8 mouse cellular contexts compared by ENCODE assay signal in genomic region chr17:71561631-71562030, GRCm38 (mm10). TPM values are rescaled to one million over a fixed set of nuclear protein-coding genes. Genes with fewer than 3 reads are reported as not detected.
A peak's percentile ranks its signal among the peaks of the same experiment; 100 is the strongest.
DNase-seq lines count a peak whose midpoint lies in the region; ATAC-seq and TF ChIP-seq lines count a peak whose summit lies in the region.

No protein-coding gene starts in this region.

- no peak overlapping the region for H3K9ac ChIP-seq in CH12.LX (ENCODE audit: insufficient read depth, low read depth)

- H3K4me1 ChIP-seq in CH12.LX (ENCODE audit: control insufficient read depth in 1 of 2, insufficient read depth in 2 of 2): no peaks in the 10 kb centered on the region

- H3K9me3 ChIP-seq in CH12.LX (replicated peaks; ENCODE audit: low read length): no peaks in the 10 kb centered on the region

- TF ChIP-seq POLR2A in CH12.LX (IDR thresholded peaks at IDR 0.05; ENCODE audit: low read depth, low read length): no peak

- H3K4me2 ChIP-seq in CH12.LX (ENCODE audit: insufficient read depth, low read depth, poor library complexity, severe bottlenecking): no peak overlapping the region

- in situ Hi-C loops in CH12.LX (cut with MboI; ENCODE audit: low pct_ligation_motif_present, low pct_unique_long_range_greater_than_20kb, low sequenced_read_pairs): loop anchor here (25.0 kb wide), 1 partner anchor 301 kb away; no protein-coding TSS in a partner anchor

- no peaks in the 10 kb centered on the region for H3K36me3 ChIP-seq in CH12.LX (replicated peaks in 1 of 2; ENCODE audit: control insufficient read depth in 1 of 2, insufficient read depth in 1 of 2, low read length in 1 of 2)

- H3K79me2 ChIP-seq in CH12.LX (replicated peaks; ENCODE audit: control insufficient read depth, extremely low read depth, insufficient read depth, poor library complexity, severe bottlenecking): no peaks in the 10 kb centered on the region

- no peak overlapping the region for H3K4me3 ChIP-seq in CH12.LX (replicated peaks in 1 of 3; ENCODE audit: low read depth in 2 of 3, low read length in 2 of 3, poor library complexity in 1 of 3)

- TF ChIP-seq EP300 in CH12.LX (IDR thresholded peaks at IDR 0.05; ENCODE audit: low read length): no peak

- TF ChIP-seq CTCF in CH12.LX (conservative IDR thresholded peaks at IDR 0.05 in 1 of 2, IDR thresholded peaks at IDR 0.05 in 1 of 2; ENCODE audit: low read depth in 2 of 2, low read length in 2 of 2): peak in 1 of 2 experiments; percentile 70; a peak in 3 of 4 replicates

- no peak for ATAC-seq in cerebellum, adult (ENCODE audit: insufficient number of reproducible peaks, low FRiP score, low TSS enrichment)

- no peaks in the 10 kb centered on the region for H3K27me3 ChIP-seq in CH12.LX (replicated peaks)

- no peak overlapping the region for H3K27ac ChIP-seq in CH12.LX (ENCODE audit: insufficient read depth, low read depth)

- dilution Hi-C loops in CH12.LX (cut with MboI; ENCODE audit: extremely low pct_ligation_motif_present, extremely low pct_unique_long_range_greater_than_20kb, low sequenced_read_pairs): no loop called here

- peak; percentile 28 for DNase-seq in cerebellum, adult 8-10 months
- DNase-seq in left cerebral cortex, adult 18-20 months (ENCODE audit: low spot score in 2 of 2): peak; percentile 28 to 60
- no peak for DNase-seq in left cerebral cortex, adult 11 months (ENCODE audit: low spot score)
- peak; percentile 50 for DNase-seq in CH12.LX (ENCODE audit: extremely low read depth)
- DNase-seq in embryo, embryonic 10.5 days (ENCODE audit: low spot score): peak; percentile 71
- peak; percentile 63 for DNase-seq in lung, postnatal 14 days
- DNase-seq in neural tube, embryonic 10.5 days (ENCODE audit: extremely low spot score, low spot score): no peak

- peak; percentile 68 for TF ChIP-seq RAD21 in CH12.LX (IDR thresholded peaks at IDR 0.05; ENCODE audit: low read depth, low read length)

TF ChIP-seq in CH12.LX, 34 proteins besides CTCF, POLR2A, EP300 and RAD21:
- TF ChIP-seq ELF1 (IDR thresholded peaks at IDR 0.05; ENCODE audit: low read depth, low read length) (no peak), SMC3 (IDR thresholded peaks at IDR 0.05; ENCODE audit: low read depth, low read length) (peak; percentile 47), ZMIZ1 (IDR thresholded peaks at IDR 0.05; ENCODE audit: low read depth, low read length) (no peak), USF1 (IDR thresholded peaks at IDR 0.05; ENCODE audit: low read depth, low read length) (no peak), HCFC1 (IDR thresholded peaks at IDR 0.05; ENCODE audit: low read depth, low read length) (no peak), USF2 (conservative IDR thresholded peaks at IDR 0.05; ENCODE audit: low read depth, low read length) (no peak), MXI1 (IDR thresholded peaks at IDR 0.05; ENCODE audit: low read depth, low read length) (no peak)
TF ChIP-seq in CH12.LX: peak in this region for 1.

RNA-seq across cellular contexts. Expression of gene Spdya, which starts 9.8 kb away (rescaled TPM):
- total RNA-seq in left cerebral cortex, adult 18-20 months (2021): 1 to 10 TPM; 2.2 to 2.6 TPM
- total RNA-seq in CH12.LX (2012; rRNA removed) (0.04 and 0.08 TPM in 2 replicates), CH12.LX (2014; rRNA removed) (0.16 TPM in 1 of 2 replicates, not detected in the other)
- polyA plus RNA-seq in CH12.LX (2012; ENCODE audit: insufficient read length, low read depth): 0.26 and 0.80 TPM in 2 replicates

RNA-seq across cellular contexts. Expression of gene Ndc80, which starts 35.0 kb away (rescaled TPM):
- total RNA-seq in left cerebral cortex, adult 18-20 months (2021): under 1 TPM in 1 of 2 experiments, not detected in 1; 0.21 TPM
- 24.4 and 26.7 TPM in 2 replicates for total RNA-seq in CH12.LX (2012; rRNA removed)
- total RNA-seq in CH12.LX (2014; rRNA removed): 44.5 and 55.6 TPM in 2 replicates
- 41.8 and 49.6 TPM in 2 replicates for polyA plus RNA-seq in CH12.LX (2012; ENCODE audit: insufficient read length, low read depth)

RNA-seq across cellular contexts. Expression of gene Wdr43, which starts 54.1 kb away (rescaled TPM):
- total RNA-seq in left cerebral cortex, adult 18-20 months (2021): 10 to 100 TPM; 23.2 to 24.5 TPM
- total RNA-seq in CH12.LX (2012; rRNA removed): 157 and 189 TPM in 2 replicates
- 252 and 309 TPM in 2 replicates for total RNA-seq in CH12.LX (2014; rRNA removed)
- polyA plus RNA-seq in CH12.LX (2012; ENCODE audit: insufficient read length, low read depth): 355 and 422 TPM in 2 replicates

Comparison
In these comparisons a context has a peak if more than half of its experiments do, and no peak if none do; other contexts are left out.
1. DNase-seq: peak in cerebellum, adult 8-10 months (single experiment), left cerebral cortex, adult 18-20 months (2 of 2), CH12.LX (single experiment), embryo, embryonic 10.5 days (single experiment) and lung, postnatal 14 days (single experiment); none in left cerebral cortex, adult 11 months (single experiment) and neural tube, embryonic 10.5 days (single experiment).
2. RNA of gene Ndc80, which starts 35.0 kb away (total RNA-seq): 24.4 to 55.6 TPM in CH12.LX; 0.21 TPM in left cerebral cortex, adult 18-20 months; every median in the first group is over 10 times any median in the second.
3. RNA of gene Wdr43, which starts 54.1 kb away (total RNA-seq): 157 to 309 TPM in CH12.LX; 23.2 to 24.5 TPM in left cerebral cortex, adult 18-20 months; every median in the first group is over 4 times any median in the second.